Mouse (Mus musculus): ENCODE measurements around the gene Rab20.
"Not testable (repeated sequence)": the region's sequence is repeated elsewhere in the genome, so short reads cannot be mapped to it uniquely, and the experiment has no call there.

Gene Rab20

DNA sequence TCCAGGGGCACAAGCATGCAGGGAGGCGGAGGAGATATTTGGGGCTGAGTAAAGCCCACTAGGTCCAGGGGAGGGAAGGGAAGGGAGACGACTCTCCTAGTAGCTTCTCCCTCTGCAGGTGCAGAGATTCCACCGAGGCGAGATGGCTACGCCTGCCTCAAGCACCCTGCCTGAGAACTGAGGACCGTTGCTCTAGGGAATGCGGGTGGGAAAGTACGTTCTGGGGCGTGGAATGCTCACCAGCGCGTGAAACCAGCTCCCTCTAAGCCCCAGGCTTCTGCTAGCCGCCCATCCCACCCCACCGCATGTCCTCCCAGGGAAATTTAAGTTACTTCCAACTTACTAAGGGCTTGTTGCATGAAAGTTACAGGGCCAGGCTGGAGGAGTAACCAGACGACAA lies 1.1 kb upstream of the Rab20 start:
- DNase-seq = no peak

DNA sequence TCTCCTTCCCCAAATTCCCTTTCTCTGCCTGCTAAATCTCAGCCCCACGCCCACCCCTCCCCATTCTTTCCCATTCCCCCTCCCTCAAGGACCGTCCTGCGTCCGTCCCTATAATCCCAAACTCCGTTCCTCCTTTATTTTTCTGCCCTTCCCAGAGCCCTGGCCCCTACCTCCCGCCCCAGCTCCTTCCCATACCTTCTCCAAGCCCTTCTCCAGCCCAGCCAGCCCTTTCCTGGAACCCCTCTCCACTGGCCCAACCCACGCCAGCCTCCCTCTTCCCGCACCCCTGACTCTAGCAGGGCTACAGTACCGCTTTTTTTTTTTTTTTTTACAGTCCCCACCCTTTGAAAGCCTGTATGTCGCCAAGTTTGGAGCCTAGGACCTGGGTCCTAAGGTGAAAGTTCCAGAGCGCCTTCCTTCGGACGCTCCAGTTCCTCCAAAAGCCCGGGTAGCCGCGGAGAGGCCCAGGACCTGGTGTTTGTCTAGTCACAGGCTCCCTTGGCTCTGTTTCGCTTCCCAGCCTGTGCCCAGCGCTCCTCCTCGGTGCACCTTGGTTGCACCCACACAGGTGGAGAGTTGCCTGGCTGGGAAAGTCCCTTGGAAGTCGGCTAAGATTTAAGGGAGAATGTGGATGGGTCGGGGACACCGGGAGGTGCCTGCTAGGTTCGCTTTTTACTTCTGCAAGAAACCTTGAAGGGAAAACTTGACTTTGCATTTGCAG lies 457 bp upstream of the Rab20 start:
- DNase-seq = no peak

DNA sequence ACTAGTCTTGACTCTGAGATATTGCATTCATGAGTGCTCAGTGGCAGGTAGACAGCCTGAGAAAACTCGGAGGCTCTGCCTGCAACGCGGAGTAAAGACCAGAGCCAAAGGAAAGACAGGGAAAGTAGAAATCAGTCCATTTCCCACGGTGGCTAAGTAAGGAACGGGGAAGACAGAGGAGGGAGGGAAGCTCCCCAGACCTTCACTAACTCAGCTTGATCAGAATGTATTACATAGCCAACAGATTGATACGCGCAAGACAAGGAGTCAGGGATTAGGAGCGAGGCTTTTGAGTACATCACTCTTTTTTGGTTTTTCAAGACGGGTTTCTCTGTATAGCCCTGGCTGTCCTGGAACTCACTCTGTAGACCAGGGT lies 1.3 kb downstream of the Rab20 start:
- DNase-seq = no peak

DNA sequence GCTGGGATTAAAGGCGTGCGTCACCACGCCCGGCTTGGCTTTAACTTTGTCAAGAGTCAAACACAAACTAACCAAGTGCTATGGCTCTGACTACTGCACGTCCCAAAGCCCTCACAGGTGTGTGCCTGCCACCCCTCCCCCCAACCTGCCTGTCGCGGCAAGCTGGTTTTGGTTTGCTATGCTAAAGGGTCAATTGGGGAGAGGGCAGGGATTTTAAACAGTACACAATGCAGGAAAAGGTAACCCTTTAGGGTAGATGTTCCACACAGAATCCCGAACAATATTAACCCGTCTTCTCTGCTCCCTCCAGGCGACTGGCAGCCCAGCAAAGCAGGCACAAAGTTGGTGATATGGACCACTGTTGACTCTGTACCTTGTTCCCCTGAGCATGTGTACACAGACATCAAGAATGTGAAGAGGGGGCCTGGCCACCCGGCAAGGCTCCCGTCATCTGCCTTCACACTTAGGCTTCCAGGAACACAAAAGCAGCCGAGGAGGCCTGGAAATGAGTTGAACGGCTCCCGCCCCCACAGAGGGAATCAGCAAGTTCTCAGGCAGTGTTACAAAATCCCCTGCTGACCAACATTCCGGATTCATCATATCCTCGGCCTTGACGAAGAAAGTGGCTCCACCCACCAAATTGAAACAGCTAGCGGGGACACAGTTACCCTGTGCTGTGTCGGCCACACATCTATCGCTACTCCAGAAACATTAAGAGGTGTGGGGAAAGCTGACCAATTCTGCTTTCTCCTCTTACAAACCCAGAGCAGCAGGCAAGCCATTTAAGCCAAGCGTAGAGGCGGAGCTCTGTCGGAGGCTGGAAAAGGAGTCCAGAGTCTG lies 2.0 kb downstream of the Rab20 start:
- no peak for DNase-seq

DNA sequence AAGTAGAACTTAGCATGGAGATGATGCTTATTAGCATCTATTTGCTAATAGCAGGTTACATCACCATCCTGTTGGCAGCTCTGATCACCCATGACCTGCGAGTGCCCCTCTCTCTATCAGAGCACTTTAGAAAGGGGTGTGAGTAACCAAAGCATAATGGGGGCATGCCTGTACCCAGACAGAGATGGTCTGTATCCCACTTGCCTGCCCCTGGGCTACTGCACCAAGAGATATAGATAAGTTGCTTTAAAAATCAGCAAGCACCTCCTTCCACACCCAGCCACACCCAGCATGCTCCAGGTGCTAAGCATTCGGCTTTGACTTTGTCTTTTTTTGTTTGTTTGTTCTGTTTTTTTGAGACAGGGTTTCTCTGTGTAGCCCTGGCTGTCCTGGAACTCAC lies 2.6 kb downstream of the Rab20 start:
- no peak for DNase-seq

DNA sequence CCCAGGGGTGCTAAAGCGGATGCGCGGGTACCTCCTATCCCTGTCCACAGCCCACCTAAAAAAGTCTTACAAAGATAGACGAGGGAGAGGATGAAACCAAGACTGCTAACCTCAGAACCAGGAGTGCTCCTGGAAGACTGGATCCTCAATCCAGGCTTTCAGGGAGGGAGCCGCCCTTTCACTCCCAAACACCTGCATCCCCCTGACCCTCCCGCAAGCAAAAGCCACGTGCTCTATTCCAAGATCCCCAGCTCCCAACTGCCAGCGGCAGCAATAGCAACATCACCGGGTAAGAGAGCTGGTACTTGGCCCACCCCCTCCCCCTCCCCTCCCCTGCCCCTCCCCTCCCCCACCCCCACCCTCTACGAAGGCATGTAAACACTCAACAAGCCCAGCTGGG lies 3.1 kb downstream of the Rab20 start:
- DNase-seq = no peak

DNA sequence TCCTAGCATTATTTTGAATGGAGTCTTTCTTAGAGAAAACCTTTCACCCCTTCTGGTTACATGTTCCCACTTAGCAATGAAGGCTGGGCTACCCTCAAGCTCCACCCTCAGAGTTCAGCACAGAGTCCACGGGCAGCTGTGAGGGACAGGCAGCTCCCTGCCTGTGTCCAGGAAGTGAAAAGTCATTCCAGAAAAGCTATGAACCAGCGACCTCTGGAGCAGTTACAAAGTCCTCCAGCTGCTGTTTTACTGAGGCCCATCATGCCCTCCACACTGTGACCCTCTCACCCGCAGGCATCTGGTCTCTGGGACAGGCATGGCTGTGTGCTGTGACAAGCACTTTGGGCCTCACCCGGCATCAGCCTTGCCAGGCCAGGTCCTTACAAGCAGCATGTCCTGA lies 5.4 kb downstream of the Rab20 start:
- DNase-seq = no peak

DNA sequence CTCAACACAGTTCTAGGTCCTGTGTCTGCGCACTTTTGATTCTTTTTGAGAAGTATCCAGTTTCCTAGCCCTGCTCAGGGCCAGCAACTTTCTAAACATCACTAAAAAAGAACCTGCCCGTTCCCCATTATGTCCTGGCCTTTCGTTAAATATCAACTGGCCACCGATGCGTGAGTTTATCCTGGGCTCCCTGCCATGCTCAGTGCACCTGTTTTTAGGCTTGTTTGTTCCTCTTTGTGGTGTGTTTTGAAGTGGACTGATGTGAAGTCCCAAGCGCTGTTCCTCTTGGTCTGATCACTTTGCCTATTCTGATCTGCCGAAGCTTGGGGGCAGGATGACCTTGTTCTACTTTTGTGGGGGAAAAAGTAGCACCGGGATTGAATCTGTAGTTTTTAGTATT lies 7.2 kb downstream of the Rab20 start:
- DNase-seq = no peak

DNA sequence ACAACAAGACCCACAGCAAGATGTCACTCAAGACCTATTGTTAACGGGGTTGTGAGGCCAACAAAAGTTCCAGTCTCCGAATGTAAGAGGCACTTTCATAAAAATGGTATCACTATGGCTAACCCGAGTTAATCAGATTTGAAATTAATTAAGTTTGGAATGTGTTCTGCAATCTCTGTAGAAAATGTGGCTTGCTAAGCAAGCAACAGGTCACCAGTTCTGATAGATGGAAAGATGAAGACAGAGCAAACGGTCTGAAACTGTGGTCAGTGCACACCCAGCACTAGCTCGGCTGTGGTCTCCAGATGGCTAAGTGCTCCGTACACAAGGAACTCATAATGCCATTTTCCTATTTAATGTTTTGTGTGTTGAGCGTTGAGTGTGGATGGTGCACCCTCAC lies 7.8 kb downstream of the Rab20 start:
- DNase-seq = no peak

DNA sequence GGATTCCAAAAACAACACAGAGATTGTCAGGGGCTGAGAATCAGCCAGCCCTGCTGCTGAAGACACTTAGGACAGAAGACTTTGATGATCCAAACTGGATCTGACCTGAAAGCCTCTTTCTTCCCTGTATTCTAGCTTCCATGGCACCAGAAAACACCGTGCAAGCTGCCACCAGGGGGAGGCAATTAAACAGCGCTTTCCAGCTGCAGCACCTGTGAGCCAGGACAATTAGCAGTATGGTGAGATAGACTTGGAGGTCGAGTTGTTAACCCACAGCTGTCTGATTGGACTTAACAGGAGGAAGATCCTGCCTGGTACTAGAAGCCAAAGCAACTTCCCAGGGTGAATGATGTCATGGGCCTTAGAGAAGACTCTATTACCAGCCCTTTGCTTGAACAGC lies 9.4 kb downstream of the Rab20 start:
- no peak for DNase-seq

DNA sequence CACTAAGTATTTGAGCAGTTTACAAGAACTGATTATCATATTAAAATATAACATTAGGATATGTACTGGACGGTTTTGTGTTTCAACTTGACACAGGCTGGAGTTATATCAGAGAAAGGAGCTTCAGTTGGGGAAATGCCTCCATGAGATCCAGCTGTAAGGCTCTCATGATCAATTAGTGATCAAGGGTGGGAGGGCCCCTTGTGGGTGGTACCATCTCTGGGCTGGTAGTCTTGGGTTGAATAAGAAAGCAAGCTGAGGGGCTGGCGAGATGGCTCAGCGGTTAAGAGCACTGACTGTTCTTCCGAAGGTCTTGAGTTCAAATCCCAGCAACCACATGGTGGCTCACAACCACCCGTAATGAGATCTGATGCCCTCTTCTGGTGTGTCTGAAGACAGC lies 12.0 kb downstream of the Rab20 start:
- DNase-seq = not testable (repeated sequence)

DNA sequence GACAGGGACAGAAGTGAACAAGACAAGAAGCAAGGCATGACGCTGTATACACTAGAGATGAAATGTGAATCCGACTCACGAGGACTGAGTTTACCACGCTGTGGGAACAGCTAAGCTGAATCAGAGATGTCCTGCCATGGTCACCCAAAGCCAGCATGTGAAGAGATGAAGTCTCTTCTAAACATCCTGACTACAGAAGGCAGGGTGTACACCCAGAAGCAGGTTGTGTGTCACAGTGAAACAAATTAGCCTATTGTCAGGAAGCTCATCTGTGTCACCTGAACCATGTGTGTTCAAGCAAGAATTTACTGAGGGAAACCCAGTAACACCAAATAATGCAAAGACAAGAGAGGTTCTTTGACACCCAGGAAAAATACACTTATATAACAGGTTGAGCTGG lies 12.9 kb downstream of the Rab20 start:
- DNase-seq = no peak

DNA sequence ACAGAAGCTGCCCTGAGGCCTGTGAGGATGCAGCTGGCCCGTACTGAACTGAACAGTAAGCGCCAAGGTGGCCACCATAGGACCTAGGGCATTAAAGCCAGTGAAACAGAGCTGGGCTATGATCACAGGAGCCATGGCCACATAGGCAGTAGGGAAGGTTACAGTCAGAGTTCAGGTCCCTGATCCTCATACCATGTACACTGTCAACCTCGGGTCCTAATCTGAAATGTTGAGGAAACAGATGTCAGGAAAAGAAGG lies 13.9 kb downstream of the Rab20 start:
- no peak for DNase-seq

DNA sequence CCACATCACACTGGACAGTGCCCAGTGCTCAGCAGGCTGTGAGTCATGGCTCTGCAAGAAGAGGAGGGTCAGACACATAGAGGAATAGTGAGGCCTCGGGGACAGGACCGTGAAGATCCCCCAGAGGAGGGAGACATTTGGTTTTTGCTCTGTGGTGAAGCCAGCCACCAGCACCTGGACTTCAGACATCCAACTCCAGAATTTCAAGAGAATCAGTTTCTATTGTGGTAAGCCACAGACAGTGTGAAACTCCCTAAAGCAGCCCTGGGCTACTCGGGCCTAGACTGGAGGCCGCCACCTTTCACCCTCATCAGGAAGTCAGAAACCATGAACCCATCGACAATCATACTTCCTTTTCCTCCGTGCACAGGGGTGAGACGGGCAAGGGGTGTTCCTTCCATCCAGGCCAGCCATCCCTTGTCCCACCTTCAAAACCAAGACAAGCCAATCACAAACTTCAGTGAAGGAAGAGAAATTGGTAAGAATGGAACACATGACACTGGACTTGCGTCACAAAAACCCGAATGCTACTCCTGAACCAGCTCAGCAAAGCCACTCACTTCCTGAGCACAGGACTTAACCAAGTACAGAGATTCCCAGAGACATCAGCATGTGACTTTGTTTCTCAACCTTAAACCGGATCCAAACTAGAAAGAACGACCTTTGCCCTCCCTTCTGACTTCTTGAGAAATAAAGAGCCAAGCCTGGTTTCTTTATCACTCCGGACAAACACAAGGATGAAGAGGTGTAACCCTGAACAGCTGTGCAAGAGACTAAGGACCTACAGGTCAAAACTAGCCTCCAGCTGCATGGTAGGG lies 14.4 kb downstream of the Rab20 start:
- no peak for DNase-seq

DNA sequence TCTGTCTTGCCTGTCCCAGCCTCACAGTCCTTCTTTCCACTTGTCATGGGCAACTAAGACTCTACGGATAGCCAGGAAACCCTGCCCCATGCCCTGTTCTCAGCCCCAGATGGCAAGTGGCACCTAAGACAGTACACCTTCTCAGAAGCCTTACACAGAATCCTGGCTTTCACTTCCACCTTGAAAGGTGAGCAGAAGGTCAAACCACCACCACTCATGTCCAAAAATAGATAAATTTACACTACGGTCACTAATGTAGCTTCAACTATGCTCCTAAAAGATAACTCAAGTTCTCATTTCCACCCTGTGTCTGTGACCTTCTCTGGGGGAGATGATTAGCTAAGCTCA lies 15.0 kb downstream of the Rab20 start:
- no peak for DNase-seq

DNA sequence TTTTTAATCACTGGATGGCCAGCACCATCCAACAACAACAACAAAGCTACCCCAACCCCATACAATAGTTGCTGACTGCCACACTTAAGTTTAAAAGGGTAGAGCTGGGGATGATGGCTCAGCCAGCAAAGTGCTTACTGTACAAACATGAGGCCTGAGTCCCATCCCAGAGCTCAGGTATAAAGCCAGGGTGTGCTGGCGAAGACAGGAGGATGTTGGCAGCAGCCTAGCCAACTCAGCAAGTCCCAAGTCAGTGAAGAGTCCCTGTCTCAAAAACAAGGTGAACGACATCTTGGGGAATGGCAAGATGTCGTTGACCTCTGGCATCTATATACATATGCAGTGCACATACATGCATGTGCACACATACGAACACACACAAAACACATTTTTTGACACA lies 15.9 kb downstream of the Rab20 start:
- DNase-seq = no peak

DNA sequence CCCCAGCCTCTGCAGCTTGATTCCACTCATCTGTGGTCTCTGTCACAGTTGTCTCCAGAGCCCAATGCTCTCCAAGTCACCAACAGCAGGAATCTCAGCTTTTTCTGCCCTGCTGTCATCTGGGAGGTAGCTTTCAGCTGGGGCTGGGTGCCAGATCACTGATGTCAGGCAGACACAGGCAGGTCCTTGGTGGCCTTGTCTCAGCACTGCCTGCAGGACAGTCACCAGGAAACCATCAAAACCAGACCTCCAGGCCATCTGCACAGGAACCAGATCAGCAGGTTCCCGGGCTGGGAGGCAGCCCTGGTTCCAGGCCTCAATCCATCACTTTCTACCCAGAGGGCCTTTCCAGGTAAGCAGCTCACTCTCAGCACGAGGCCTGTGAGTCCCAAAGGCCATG lies 16.7 kb downstream of the Rab20 start:
- DNase-seq = peak; percentile 52 to 65

DNA sequence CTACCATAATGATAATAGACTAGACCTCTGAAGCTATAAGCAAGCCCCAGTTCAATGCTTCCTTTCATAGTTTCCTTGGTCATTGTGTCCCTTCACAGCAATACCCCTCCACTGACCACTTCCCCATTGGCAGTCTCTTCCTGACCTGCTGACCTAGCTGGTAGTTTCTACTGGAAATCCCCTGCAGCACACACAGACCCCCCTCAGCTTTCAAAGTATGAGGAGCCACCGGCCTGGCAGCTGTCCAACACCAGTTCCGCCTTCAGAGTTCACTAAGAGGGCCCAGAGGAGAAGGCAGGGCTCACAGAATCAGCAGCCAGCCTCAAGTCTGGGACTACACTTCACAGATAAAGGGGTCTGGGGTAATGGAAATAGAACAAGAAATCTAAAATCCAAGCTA lies 17.6 kb downstream of the Rab20 start:
- DNase-seq = peak in 1 of 2 experiments; percentile 20

DNA sequence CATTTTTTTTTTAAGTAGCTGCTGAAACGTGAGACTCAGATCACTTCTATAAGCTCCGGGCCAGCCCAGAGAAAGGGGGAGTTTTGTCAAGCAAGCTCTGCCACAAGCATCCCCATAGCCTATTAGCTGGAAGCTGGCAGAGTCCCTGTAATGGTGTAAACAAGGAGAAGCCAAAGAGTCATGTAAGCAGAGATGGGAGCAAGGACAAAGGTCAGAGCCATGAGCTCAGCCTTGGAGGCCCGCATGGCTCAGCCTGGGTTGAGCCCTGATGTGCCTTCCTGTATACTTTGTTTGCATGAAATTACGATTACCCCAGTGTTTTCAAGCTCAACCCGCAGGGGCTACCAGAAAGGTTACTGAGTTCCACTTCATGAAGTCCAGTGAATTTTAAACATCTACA lies 19.5 kb downstream of the Rab20 start:
- DNase-seq = no peak

DNA sequence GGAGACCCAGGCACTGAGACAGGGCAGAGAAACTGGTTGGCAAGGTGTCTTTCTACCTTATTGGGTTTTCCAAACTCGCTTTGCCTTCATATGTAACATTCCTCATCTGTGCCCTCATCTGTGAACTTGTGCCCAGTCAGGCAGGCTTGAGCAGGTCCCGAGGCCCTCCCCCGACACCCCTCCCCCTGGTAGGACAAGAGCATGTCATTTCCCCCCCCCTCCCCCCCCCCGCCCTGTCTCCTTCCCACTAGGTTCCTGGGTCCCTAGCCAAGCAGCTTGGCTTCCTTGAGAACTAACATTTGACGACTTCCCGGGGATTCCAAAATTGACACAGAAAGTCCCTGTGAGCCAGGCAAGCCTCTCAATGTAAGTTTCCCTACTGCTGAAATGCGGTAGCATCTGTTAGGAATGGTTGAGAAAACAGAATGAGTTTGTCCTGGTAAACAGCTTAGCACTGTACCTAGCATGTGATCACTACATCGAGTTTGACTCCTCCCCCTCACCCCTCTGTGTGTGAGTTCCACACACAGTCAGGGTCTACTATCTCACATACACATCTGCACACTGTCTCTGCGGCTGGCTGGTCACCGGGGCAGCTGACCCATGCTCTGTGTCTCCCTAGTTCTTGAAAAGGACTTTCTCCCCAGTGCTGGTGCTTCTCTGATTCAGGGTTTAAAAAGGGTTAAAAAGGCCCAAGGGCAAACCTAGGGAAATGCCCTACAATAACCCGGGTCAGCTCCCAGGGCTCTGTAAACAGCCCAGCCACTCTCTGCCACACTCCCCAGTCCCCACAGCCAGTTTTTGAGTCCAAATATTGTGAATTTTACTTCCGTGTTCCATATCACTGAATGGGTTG lies 20.3 kb downstream of the Rab20 start:
- DNase-seq = no peak

DNA sequence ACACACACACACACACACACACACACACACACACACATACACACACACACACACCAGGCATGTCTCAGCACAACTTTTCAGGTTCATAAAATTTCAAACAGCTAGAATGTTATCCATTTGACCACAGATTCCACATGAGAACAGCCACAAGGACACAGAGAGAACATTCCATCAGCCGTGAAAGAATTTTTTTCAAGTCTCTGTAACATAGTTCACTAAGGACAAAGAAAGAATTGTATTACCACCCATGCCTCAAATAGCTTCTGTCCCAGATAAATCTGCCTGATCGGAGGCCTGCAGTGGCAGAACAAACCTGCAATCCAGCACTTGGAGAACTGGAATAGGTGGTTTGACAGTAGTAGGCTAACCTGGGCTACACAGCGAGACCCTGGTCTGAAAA lies 21.2 kb downstream of the Rab20 start:
- DNase-seq = no peak

DNA sequence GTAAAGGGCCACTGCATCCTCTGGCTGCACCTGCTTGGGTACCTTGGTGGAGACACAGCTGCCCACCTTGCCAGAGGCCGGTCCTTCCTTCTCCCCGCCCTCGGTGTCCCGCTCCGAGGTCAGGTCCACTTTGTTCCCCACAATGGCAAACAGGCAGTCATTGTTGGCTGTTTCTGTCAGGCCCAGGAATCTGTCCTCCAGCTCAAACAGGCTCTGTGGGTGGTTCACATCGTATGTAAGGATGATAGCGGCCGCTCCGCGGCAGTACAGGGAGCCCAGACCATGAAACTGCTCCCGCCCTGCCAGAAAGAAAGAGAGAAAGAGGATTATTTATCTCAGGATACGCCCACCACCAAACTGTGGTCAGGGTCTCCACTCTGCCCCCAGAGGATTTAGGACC lies 24.3 kb downstream of the Rab20 start:
- no peak for DNase-seq

DNA sequence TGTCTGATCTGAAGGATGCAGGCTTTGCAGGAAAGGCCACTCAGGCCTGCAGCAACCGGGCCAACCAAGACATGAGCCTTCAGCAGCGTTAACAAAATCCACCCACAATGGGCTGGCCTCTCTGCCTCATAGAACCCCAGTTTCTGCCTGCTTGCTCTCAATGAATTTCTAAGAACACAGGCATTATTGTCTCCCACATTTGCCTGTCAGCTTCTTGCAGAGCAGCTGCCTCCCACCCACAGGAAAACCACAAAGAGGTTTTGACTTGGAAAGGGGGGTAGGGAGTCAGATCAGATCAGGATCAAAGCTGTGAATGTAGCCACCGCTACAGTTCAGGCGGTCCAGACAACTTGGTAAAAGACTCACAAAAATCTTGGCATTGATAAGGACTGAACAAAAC lies 25.5 kb downstream of the Rab20 start:
- no peak for DNase-seq

Measured in cerebellum, postnatal 36 days (tissue).